Mouse (Mus musculus) lung, postnatal 0 days (tissue): ENCODE measurements around the gene Nr1h3. TPM values are rescaled to one million over a fixed set of nuclear protein-coding genes. Genes with fewer than 3 reads are reported as not detected.
"Not testable (repeated sequence)": the region's sequence is repeated elsewhere in the genome, so short reads cannot be mapped to it uniquely, and the experiment has no call there.

ENCODE experiments used
- ATAC-seq: fragments of 200-750 bp; cut with Nextera tagmentation; 2 replicates; pipeline ENCODE4 v1.8.0; 2017; ENCODE audit warnings: moderate library complexity
- DNase-seq: peaks from one replicate; pipeline ENCODE4 v3.0.0-alpha.2; 2016; ENCODE audit warnings: low spot score
- H3K27ac ChIP-seq: fragments of 300-500 bp; sonication (generic); 2 replicates; pipeline ENCODE4 v1.5.1; 2014; ENCODE audit warnings: antibody characterized with exemption, mild to moderate bottlenecking, low read length, mixed read lengths
- H3K27me3 ChIP-seq: fragments of 300-500 bp; sonication (generic); replicated peaks from 2 replicates; pipeline ENCODE4 v1.6.1; 2014; ENCODE audit warnings: low read length, mixed read lengths; ENCODE audit not compliant: insufficient read depth
- H3K36me3 ChIP-seq: fragments of 300-500 bp; sonication (generic); 2 replicates; pipeline ENCODE4 v1.6.1; 2014; ENCODE audit warnings: low read length, mixed read lengths; ENCODE audit not compliant: insufficient read depth
- H3K4me1 ChIP-seq: fragments of 300-500 bp; sonication (generic); 2 replicates; pipeline ENCODE4 v1.6.1; 2014; ENCODE audit warnings: antibody characterized with exemption, low read depth, low read length, mixed read lengths; ENCODE audit not compliant: insufficient read depth
- H3K4me2 ChIP-seq: fragments of 300-500 bp; sonication (generic); replicated peaks from 2 replicates; pipeline ENCODE4 v1.6.1; 2014; ENCODE audit warnings: low read depth, mild to moderate bottlenecking, low read length, moderate library complexity, mixed read lengths
- H3K4me3 ChIP-seq: fragments of 300-500 bp; sonication (generic); 2 replicates; pipeline ENCODE4 v1.5.1; 2014; ENCODE audit warnings: low read depth, low read length
- H3K9ac ChIP-seq: fragments of 300-500 bp; sonication (generic); replicated peaks from 2 replicates; pipeline ENCODE4 v1.6.1; 2014; ENCODE audit warnings: low read depth, mild to moderate bottlenecking
- H3K9me3 ChIP-seq: fragments of 300-500 bp; sonication (generic); 2 replicates; pipeline ENCODE4 v1.6.1; 2016; ENCODE audit warnings: low read length, mixed read lengths
- CTCF ChIP-seq: IDR thresholded peaks from 2 replicates; pipeline ENCODE4 v1.5.1; 2016; ENCODE audit warnings: antibody characterized with exemption, mild to moderate bottlenecking
- EP300 ChIP-seq: IDR thresholded peaks from 2 replicates; pipeline ENCODE4 v1.6.1; 2016; ENCODE audit warnings: antibody characterized with exemption, mild to moderate bottlenecking, control low read depth
- WGBS: fragments of 180-500 bp; shearing (Covaris S2); extraction: QIAGEN DNeasy Blood & Tissue Kit; methylation state at CpG from one replicate; pipeline ENCODE4 v1.1.7; 2014; 5-methylcytosine and 5-hydroxymethylcytosine counted together
- polyA plus RNA-seq: library from polyadenylated mRNA; unstranded; fragments of >200 nt; fragmentation: Nextera tagmentation; extraction: Ambion mirVana; gene quantifications from 2 replicates; pipeline ENCODE4 v1.2.1, GENCODE M21; 2015

The Nr1h3 gene
- polyA plus RNA-seq, 1 experiment from 2014 or later = 31.0 TPM

- not testable (repeated sequence) for H3K9ac ChIP-seq, H3K4me1 ChIP-seq, H3K9me3 ChIP-seq, H3K27me3 ChIP-seq, H3K36me3 ChIP-seq
- ATAC-seq = peak; percentile 32
- Histone ChIP-seq H3K27ac (peak overlapping the region; percentile 82), H3K4me3 (peak overlapping the region; percentile 59), H3K4me2 (peak overlapping the region; percentile 80)
- DNase-seq = peak; percentile 74
- peak; percentile 6; the same call in 1 of the 2 replicates for TF ChIP-seq EP300
- peak; percentile 52; the same call in 1 of the 2 replicates for TF ChIP-seq CTCF
- 5% methylated on average over 4 of the region's 4 CpGs for WGBS
These were observed 35.0 kb upstream of the Nr1h3 start for GRCm38 (mm10) chr2:91237511-91238080.

DNA sequence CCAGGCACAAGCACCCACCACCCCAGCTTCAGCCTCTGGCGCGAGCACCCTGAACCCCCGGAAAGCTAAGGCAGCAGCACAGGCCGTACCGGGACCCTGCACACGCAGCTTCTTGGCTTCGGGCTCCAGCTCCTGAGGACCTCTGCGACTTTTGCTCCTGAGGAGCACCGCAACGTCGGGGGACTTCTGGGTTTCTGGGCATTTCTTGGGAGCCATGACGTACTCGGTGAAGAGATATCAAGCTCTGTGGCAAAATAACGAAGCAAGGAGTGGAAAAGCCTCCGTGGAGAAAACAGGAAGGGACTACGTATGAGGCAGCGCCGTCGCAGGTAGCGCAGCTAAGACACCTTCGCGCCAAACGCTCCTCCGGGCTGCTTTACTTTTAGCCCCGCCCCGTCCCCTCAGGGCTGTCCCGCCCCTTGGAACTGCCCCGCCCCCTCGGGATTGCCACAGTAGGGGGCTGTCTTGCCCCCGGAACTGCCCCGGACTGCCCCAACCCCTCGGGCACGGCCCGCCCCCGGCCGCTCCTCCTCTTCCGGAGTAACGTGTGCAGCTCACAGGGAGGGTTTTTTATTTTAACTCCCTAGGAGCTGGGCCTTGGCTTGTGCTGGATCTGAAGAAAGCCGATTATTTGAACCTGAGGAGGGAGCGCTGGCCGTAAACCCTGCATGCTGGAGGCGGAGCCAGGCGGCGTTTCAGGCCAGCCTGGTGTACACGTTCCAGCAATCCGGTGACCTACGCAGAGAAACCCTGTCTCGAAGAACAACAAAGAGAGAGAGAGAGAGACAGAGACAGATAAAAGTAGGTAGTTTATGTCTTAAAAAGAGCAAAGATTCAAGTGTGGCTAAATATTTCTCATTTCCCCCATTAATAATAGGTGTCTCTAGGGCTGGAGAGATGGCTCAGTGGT, 34.2 kb upstream of the Nr1h3 start, which contains the start of gene Ddb2:
Ddb2 (minus strand) TSS at position 382 of the 910 bp plus-strand sequence.
- peak; percentile 67 for TF ChIP-seq EP300
- no peak; the same call in 1 of the 2 replicates for TF ChIP-seq CTCF
- Histone ChIP-seq H3K27me3 (no peaks in the 10 kb centered on the region), H3K9ac (peak within 1 kb of the TSS; percentile 54), H3K9me3 (no peaks in the 10 kb centered on the region), H3K4me3 (peak within 1 kb of the TSS; percentile 59), H3K27ac (peak within 1 kb of the TSS; percentile 82), H3K4me1 (no peaks in the 10 kb centered on the region), H3K36me3 (no peaks in the 10 kb centered on the region), H3K4me2 (peak within 1 kb of the TSS; percentile 80)
- peak; percentile 99 for ATAC-seq
- peak; percentile 99 for DNase-seq
- WGBS = under 1% methylated on average over 44 of the region's 48 CpGs

DNA sequence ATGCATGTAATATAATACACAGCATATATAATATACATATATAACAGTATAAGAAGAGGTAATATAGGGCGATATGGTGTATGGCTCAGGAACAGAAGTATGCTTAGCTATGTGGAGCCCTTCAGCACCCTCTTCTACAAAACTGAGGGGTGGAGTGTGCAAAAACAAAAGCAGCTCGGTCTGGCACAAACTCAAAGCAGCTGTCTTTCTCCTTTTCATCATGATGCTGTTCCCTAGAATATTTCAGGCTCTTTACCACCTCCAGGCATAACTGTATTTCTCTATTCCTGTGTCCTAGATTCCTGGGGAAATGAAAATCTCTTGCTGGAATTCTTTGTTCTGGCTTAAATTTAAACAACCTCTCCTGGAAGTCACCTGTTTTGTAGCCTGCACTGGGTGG, 27.1 kb upstream of the Nr1h3 start:
- Histone ChIP-seq H3K4me1 (no peaks in the 10 kb centered on the region), H3K9ac (no peak overlapping the region), H3K27ac (no peak overlapping the region), H3K27me3 (no peaks in the 10 kb centered on the region), H3K4me2 (no peak overlapping the region), H3K9me3 (no peaks in the 10 kb centered on the region), H3K4me3 (no peak overlapping the region), H3K36me3 (no peaks in the 10 kb centered on the region)
- no peak for DNase-seq
- TF ChIP-seq CTCF (no peak), EP300 (no peak)
- WGBS = 73% methylated on average over 2 of the region's 2 CpGs
- no peak for ATAC-seq

GRCm38 (mm10) chr2:91223614-91224013, 21.0 kb upstream of the Nr1h3 start:
- Histone ChIP-seq H3K9me3 (no peaks in the 10 kb centered on the region), H3K4me2 (no peak overlapping the region), H3K4me3 (no peak overlapping the region), H3K36me3 (no peaks in the 10 kb centered on the region), H3K4me1 (no peaks in the 10 kb centered on the region), H3K27me3 (no peaks in the 10 kb centered on the region), H3K27ac (no peak overlapping the region), H3K9ac (no peak overlapping the region)
- ATAC-seq = no peak
- WGBS = 74% methylated on average over 2 of the region's 2 CpGs
- TF ChIP-seq EP300 (no peak), CTCF (peak; percentile 31; the same call in 1 of the 2 replicates)
- DNase-seq = no peak

GRCm38 (mm10) chr2:91220501-91220900, 17.9 kb upstream of the Nr1h3 start:
- no peak for TF ChIP-seq CTCF
- TF ChIP-seq EP300 = no peak
- WGBS = 93% methylated on average over 3 of the region's 3 CpGs
- DNase-seq (no peak), ATAC-seq (no peak)
- Histone ChIP-seq H3K4me1 (no peaks in the 10 kb centered on the region), H3K36me3 (no peaks in the 10 kb centered on the region; the same call in 1 of the 2 replicates), H3K27me3 (no peaks in the 10 kb centered on the region), H3K4me3 (no peak overlapping the region), H3K27ac (no peak overlapping the region), H3K4me2 (no peak overlapping the region), H3K9me3 (no peaks in the 10 kb centered on the region), H3K9ac (no peak overlapping the region)

DNA sequence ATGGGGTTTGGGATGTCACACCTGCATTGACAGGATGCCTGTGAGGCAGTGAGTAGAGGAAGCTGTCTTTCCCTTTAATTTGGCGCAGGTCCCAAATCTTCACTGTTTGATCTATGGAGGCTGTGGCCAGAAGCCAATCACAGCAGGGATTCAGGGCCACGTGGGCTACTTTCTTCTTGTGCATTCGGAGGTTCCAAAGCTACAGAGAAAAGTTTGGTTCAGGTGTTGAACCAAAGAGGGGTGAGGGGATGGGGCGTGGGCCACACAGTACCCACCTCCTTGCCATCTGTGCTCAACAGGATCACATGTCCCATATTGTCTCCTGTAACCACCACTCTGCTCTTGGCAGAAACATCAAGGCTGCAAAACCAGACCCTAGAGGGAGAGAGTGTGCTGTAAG, 14.4 kb upstream of the Nr1h3 start:
- Histone ChIP-seq H3K27me3 (no peaks in the 10 kb centered on the region), H3K4me3 (no peak overlapping the region), H3K27ac (no peak overlapping the region), H3K9me3 (no peaks in the 10 kb centered on the region), H3K36me3 (peaks cover 2% of the 10 kb centered on the region; the same call in 1 of the 2 replicates), H3K4me2 (no peak overlapping the region), H3K4me1 (no peaks in the 10 kb centered on the region), H3K9ac (no peak overlapping the region)
- ATAC-seq = 0 out of 2 replicates have a peak, but pooled peaks have one; percentile 6
- TF ChIP-seq EP300 (no peak), CTCF (no peak)
- 43% methylated on average over 4 of the region's 4 CpGs for WGBS
- peak; percentile 35 for DNase-seq
